Mouse (Mus musculus) right cerebral cortex, postnatal 25 days (tissue): ENCODE data around the gene Cenpx.
"Not testable (repeated sequence)": the region's sequence is repeated elsewhere in the genome, so short reads cannot be mapped to it uniquely, and the experiment has no call there.

Experiments
- DNase-seq: peaks from one replicate; pipeline ENCODE4 v3.0.0; 2022

Gene Cenpx

DNA sequence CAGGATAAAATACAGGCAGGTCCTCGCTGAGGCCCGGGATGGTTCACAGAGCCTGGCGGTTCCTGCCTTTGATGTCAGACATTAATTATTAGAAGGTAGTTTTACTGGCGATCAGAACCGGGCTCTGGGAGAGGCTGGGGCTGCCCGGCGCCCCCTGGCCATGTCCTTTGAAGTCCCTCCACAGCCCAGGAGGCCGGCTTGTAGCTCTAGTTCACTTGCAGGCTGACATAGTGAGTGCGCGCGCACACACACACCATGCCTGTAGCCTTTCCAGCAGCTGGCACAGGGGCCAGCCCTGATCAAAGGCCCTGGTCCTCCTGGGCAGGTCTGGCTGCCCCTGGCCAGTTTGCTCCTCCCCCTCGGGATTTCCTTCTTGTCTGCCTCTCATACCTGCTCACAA, 17.9 kb downstream of the Cenpx start:
- DNase-seq: no peak

DNA sequence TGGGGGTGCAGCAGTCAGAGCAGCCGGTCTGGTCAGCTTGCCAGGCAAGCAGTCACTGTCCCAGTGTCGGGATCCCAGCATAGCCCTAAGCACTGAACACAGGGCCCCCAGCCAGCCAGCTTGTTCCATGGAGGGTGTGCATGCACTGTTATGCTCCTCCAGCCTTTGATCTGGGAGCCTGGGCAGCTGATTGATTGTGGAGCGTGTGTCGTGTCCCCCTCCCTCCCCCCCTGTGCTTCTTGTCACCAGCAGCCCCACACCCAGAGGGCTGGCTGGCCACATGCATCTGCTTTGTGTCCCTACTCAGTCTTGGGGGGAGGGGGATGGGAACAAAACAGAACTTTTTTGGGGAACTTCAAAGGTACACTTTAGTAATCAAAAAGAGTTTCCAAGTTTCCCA, 18.4 kb downstream of the Cenpx start:
- no peak for DNase-seq

DNA sequence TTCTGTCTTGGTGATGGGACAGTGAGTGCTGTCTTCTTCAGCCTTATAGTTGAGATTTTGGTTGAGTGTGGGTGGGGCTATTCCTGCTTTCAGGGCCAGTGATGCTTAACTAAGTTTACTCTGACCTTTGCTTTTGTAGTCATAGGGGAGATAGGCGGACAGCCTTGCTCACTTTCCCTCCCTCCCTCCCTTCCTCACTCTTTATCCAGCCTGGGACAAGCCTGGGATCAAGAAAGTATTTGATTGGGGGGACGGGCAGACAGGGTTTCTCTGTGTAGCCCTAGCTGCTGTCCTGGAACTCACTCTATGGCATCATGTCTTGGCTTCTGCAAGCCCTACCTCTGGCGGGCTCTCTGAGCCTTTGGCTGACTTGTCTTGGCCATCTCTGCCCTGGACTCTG, 20.1 kb downstream of the Cenpx start:
- DNase-seq: no peak

DNA sequence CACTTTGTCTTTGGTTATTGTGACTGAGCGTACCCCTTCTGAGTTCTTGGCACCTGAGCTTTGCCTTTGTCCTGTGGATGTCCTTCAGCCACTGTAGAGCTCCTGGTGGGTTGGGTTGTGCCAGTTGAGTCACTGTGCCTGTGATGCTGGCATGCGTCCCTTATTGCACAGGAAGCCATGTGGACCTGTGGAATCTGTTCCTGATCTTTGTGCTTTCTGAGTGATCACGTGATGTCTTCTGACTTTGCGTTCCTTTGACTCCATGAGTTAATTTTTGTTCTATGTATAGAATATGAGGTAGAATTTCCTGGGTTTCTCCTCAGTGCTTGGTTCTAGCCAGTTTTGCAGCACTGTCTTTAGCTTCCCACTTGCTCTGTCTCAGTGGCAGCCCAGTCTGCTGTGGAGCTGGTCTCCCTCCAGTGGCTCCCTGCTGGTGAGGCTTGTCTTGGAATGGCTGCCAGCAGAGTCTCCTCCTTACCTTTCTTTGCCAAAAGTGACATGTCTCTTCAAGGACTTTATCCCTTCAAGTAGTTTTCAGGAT, 21.0 kb downstream of the Cenpx start:
- peak; percentile 28 for DNase-seq

GRCm38 (mm10) chr11:120689365-120689764, 24.2 kb downstream of the Cenpx start:
- no peak for DNase-seq

- DNase-seq: no peak
Measured at GRCm38 (mm10) chr11:120686650-120687272, 26.8 kb downstream of the Cenpx start.

DNA sequence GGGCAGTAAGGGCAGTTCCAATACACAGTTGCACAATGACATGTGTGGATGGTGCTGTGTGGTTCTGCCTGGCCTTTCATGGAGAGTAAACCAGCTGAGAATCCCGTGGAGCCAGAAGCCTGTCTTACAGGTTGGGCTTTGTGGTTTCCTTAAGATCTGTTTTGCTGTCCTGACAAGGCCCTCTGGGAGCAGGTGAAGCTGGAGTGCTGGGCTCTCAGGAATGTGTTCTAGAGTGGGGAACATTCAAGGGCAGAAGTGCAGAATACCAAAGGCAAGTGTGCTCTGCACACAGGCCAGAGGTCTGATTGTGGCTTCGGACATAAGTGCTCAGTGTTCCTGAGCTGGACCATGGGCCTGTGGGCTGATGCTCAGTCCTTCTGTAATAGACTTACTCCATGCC, 28.9 kb downstream of the Cenpx start:
- DNase-seq: no peak

GRCm38 (mm10) chr11:120684086-120684485, 29.5 kb downstream of the Cenpx start:
- no peak for DNase-seq

DNA sequence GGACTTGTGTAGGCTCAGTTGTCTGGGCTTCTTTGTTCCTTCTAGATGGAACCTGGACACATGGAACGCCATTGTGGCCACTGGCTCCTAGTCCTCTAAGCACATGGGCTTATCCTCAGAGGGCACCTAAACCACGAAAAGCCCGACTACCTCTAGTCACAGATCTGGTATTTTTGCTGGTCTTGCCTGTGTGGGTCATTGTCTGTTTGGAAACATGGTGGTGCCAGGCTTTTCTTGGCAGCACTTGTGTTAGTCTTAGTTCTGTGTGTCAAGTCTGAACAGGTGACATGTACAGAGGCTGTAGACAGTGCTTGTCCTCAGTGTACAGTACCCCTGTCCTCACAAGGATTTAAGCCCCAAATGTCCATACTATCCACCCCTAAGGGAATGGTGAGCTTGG, 30.0 kb downstream of the Cenpx start:
- no peak for DNase-seq

DNA sequence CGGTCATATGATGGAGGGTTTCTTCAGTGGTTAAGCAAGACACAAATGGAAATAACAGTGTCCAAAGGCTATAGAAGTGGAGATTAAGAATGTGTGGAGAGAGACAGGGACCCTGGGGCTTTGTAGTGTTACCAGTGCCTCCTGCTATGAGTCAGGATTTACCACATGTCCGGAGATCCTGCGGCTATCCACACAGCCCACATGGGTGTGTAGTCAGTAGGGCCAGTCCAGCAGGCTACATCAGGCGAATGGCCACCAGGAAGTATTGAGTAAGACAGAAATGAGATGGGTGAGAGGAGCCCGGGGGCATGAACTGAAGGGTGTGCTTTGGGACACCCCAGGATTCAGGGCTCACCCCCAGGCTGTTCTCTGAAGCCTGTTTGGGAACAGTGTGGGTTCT, 30.9 kb downstream of the Cenpx start:
- no peak for DNase-seq

DNA sequence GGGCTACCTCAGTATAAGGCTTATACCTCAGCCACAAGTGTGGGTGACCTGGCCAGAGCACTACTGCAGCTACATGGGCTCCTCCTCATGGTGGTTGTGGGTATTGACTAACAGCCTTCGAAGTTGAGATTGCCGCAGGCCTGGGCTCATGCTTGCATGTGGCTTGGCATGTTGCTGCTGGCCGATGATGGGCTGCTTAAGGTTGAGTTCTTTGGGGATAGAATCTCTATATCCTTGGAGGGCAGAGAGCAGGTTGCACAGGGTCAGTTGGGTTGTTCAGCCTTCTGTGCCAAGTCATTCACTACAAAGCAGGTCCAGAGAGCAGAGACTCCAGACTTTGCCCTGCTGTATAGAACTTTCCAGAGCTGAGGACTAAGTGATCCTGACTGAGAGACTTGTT, 33.6 kb downstream of the Cenpx start:
- DNase-seq: no peak

DNA sequence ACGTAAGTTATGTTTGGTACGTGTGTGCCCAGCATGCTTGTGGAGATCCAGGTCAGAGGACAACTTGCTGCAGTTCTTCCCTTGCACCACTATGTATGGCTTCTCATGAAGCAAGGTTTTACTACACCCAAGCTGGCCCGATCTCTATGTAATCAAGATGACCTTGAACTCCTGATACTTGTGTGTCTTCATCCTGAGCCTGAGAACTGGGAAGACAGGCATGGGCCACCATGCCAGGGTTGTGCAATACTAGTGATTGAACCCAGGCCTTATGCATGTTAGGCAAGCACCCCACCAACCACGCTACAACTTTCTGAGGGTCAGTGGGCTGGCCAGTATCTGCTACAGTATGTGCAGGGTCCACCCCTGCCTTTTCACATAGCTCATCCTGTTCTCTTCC, 36.6 kb downstream of the Cenpx start:
- DNase-seq: no peak

DNA sequence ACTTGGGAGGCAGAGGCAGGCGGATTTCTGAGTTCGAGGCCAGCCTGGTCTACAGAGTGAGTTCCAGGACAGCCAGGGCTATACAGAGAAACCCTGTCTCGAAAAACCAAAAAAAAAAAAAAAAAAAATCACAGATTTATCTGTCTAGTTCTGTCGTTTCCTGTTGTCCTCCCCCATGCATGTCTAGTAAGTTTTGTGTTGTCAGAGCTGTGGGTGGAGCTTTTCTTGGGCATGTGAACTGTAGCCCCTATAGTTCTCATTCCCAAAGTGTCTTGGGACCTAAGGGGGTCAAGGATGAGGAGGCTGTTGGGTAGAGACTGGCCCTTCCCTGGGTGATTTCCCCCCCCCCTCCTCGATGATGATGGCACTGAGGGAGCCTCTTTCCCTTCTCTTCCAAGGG, 37.7 kb downstream of the Cenpx start:
- DNase-seq: not testable (repeated sequence)

DNA sequence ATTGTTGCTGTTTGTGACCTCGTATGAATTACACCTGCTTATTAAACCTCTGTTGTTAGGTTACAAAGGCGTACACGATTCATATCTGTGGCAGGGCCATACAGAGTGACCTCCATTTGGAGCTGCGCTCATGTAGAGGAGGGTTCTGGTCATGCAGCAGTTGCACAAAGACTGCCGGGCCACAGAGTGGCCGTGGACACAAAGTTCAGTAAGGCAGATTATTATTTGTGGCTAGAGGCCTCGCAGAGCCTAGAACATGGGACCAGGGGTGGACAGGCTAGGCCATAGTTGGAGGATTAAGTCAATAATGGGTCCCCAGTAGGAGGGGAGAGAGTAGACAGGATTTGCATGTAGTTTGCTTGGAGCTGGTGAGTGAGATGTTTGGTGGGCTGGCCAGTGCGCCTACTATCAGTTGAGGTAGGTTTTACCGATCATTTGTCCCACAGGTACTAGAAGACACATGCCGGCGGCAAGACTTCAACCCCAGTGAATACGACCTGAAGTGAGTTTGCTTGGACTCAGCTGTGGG, 39.9 kb downstream of the Cenpx start:
- no peak for DNase-seq

DNA sequence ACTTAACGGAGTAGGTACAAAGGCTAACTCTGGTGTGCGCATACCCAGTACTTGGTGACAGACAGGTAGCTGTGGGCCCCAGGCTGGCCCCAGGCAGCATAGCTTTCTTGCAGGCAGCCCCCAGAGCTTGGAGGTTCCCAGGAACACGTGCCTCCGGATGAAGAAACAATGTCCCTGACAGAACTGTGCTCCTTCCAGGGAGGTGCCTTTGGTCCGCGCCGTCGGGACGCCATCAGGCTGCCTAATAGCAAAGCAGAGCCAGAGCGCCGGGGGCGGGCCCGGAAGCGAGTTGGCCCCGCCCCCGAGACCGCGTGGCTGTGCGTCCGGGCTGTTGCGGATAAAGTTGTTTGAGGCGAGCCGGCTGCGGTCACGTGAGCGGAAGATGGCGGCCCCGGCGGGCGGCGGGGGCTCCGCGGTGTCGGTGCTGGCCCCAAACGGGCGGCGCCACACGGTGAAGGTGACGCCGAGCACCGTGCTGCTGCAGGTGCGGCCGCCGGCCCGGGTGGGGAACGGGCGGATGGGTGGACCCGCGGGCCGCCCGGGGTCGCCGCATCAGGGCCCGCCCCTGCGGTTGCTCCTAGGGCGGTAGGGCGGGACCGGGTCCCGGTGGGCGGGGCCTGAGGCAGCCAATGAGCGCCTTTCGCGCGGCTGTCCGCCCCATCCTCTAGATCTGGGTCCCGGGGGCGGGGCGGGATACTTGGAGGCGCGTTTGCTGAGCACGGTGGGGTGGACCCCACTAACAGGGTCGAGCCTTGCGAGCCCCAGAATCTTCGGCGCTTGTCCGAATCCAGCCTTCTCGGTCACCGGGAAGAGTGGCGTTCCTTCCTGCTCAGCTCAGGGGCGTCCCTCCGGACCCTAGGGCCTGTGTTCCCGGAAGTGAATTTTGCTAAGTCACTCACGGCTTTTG, 40.6 kb downstream of the Cenpx start, which contains the start of gene Aspscr1:
Aspscr1 (plus strand) TSS at position 287 of the 907 bp plus-strand sequence.
- DNase-seq: peak; percentile 96

DNA sequence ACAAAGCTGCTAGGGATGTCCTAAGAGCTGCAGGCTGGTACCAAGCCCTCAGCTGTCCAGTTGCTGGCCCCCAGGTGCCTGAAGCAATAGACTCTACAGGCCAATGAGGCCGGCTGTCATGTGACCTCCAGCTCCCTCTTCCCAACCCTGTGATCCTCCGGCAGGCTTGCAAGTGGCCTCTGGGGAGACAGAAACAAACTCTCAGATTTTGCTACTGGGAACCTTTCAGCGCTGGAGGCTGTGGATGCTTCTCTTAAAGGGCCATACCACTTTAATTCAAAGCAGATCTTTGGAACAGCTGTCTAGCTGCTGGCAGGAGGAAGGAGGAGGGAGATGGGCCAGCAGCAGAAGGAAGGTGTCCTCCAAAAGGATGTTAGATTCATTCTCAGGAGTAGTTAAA, 46.9 kb downstream of the Cenpx start:
- DNase-seq: no peak

DNA sequence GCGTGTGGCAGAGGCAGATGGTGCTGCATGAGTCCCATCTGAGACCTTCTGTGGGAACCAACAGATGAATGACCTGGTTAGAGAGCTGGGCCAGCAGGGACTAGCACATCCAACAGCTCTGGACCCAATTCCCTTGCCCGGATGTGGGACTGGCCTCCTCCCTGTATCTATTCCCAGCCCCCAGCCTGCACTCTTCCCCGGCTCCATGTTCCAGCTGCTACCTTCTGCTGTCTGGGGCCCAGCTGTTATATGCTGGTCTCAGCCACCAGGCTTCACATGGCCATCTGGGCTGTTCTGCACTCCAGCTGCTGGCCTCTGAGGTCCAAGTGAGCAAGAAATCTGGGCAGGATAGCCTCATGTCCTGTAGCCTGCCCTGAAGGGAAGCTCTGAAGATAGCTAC, 48.1 kb downstream of the Cenpx start:
- no peak for DNase-seq

- DNase-seq: no peak
Measured at GRCm38 (mm10) chr11:120663714-120664113, 49.8 kb downstream of the Cenpx start.

- no peak for DNase-seq
Measured at GRCm38 (mm10) chr11:120662759-120663158, 50.8 kb downstream of the Cenpx start.

- DNase-seq: no peak
Measured at GRCm38 (mm10) chr11:120661076-120661460, 52.5 kb downstream of the Cenpx start, which contains the start of gene Notum. Notum (minus strand) TSS chr11:120661175.
